Mouse (Mus musculus): ENCODE data around the gene Tdrd3. TPM values are rescaled to one million over a fixed set of nuclear protein-coding genes. Genes with fewer than 3 reads are reported as not detected.

The Tdrd3 gene
- 46.8 and 53.8 TPM in 2 replicates for polyA plus RNA-seq (2014; fragmentation: Nextera tagmentation; extraction: Ambion mirVana)

GRCm38 (mm10) chr14:87415808-87416721 lies at the start of gene Tdrd3:
Gene Tdrd3, plus strand, starts transcription at chr14:87416639.
- Histone ChIP-seq H3K9ac (replicated peaks; ENCODE audit: low read depth, low read length) (peak within 1 kb of the TSS; percentile 82), H3K36me3 (ENCODE audit: control insufficient read depth, insufficient read depth, low read length) (no peaks in the 10 kb centered on the region), H3K9me3 (ENCODE audit: control insufficient read depth, low read length) (no peaks in the 10 kb centered on the region), H3K4me1 (ENCODE audit: control insufficient read depth, insufficient read depth, low read length) (0 out of 2 replicates have a peak, but pooled peaks cover 8% of the 10 kb centered on the region), H3K27me3 (ENCODE audit: control insufficient read depth, insufficient read depth, low read length) (no peaks in the 10 kb centered on the region), H3K27ac (ENCODE audit: low read depth, low read length) (peak within 1 kb of the TSS; percentile 96), H3K4me2 (ENCODE audit: low read depth, low read length) (peak within 1 kb of the TSS; percentile 78), H3K4me3 (ENCODE audit: low read depth, low read length) (peak within 1 kb of the TSS; percentile 73)
- ATAC-seq (ENCODE audit: low read depth) = peak; percentile 97
- under 1% methylated on average over 82 of the region's 85 CpGs for WGBS

DNA sequence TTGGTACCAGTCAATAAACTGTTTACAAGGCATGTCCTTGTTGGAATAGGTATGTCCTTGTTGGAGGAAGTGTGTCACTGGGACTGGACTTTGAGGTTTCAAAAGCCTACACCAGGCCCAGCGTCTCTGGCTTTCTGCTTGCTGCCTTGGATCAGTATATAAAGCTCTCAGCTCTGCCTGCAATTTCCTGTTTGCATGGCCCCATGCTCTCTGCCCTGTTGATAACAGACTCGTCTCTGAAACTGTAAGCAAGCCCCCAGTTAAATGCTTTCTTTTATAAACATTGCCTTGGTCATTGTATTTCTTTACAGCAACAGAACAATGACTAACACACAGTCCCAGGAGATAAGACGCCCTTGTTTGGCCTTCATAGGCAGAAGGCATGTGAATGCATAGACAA lies 49.3 kb upstream of the Tdrd3 start:
- H3K4me2 ChIP-seq (ENCODE audit: low read depth, low read length) = no peak overlapping the region
- H3K9ac ChIP-seq (replicated peaks; ENCODE audit: low read depth, low read length) = no peak overlapping the region
- no peaks in the 10 kb centered on the region for H3K4me1 ChIP-seq (ENCODE audit: control insufficient read depth, insufficient read depth, low read length)
- no peak for ATAC-seq (ENCODE audit: low read depth)
- H3K4me3 ChIP-seq (ENCODE audit: low read depth, low read length) = no peak overlapping the region
- no peak overlapping the region for H3K27ac ChIP-seq (ENCODE audit: low read depth, low read length)
- 58% methylated on average over 3 of the region's 3 CpGs for WGBS
- no peaks in the 10 kb centered on the region for H3K36me3 ChIP-seq (ENCODE audit: control insufficient read depth, insufficient read depth, low read length)
- H3K27me3 ChIP-seq (ENCODE audit: control insufficient read depth, insufficient read depth, low read length) = no peaks in the 10 kb centered on the region
- H3K9me3 ChIP-seq (ENCODE audit: control insufficient read depth, low read length) = no peaks in the 10 kb centered on the region

DNA sequence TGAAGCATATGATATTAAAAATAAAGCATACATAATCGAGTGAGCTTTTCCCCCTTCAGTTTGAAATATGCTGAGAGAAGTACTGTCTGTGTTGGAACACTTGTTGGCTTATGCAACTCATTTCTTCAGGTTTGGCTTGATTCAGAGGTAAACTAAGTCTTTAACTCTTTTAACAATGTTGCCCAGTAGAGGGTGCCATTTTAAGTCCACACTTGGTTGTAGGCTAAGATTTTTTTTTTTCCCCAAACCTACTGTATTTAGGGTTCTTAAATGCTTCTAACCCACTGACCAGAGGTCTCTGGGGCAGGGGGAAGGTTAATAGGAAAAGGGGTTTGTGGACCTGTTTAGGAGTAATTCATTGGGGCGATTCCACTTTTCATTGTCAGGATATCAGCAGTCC lies 33.4 kb upstream of the Tdrd3 start:
- H3K9ac ChIP-seq (replicated peaks; ENCODE audit: low read depth, low read length) = no peak overlapping the region
- no peak overlapping the region for H3K27ac ChIP-seq (ENCODE audit: low read depth, low read length)
- ATAC-seq (ENCODE audit: low read depth) = no peak
- WGBS = 69% methylated on average over 2 of the region's 2 CpGs
- H3K36me3 ChIP-seq (ENCODE audit: control insufficient read depth, insufficient read depth, low read length) = no peaks in the 10 kb centered on the region
- no peaks in the 10 kb centered on the region for H3K9me3 ChIP-seq (ENCODE audit: control insufficient read depth, low read length)
- no peaks in the 10 kb centered on the region for H3K27me3 ChIP-seq (ENCODE audit: control insufficient read depth, insufficient read depth, low read length)
- H3K4me2 ChIP-seq (ENCODE audit: low read depth, low read length) = no peak overlapping the region
- no peaks in the 10 kb centered on the region for H3K4me1 ChIP-seq (ENCODE audit: control insufficient read depth, insufficient read depth, low read length)
- H3K4me3 ChIP-seq (ENCODE audit: low read depth, low read length) = no peak overlapping the region

- H3K9me3 ChIP-seq (ENCODE audit: control insufficient read depth, low read length) = no peaks in the 10 kb centered on the region
Measured at GRCm38 (mm10) chr14:87384288-87385268, 31.9 kb upstream of the Tdrd3 start.

GRCm38 (mm10) chr14:87393096-87393495 lies 23.3 kb upstream of the Tdrd3 start:
- ATAC-seq (ENCODE audit: low read depth) = no peak
- Histone ChIP-seq H3K4me3 (ENCODE audit: low read depth, low read length) (no peak overlapping the region), H3K9ac (replicated peaks; ENCODE audit: low read depth, low read length) (no peak overlapping the region), H3K36me3 (ENCODE audit: control insufficient read depth, insufficient read depth, low read length) (no peaks in the 10 kb centered on the region), H3K27me3 (ENCODE audit: control insufficient read depth, insufficient read depth, low read length) (no peaks in the 10 kb centered on the region), H3K4me2 (ENCODE audit: low read depth, low read length) (no peak overlapping the region), H3K27ac (ENCODE audit: low read depth, low read length) (no peak overlapping the region), H3K4me1 (ENCODE audit: control insufficient read depth, insufficient read depth, low read length) (no peaks in the 10 kb centered on the region), H3K9me3 (ENCODE audit: control insufficient read depth, low read length) (no peaks in the 10 kb centered on the region)
- 72% methylated on average over 3 of the region's 3 CpGs for WGBS

More at GRCm38 (mm10) chr14:87384288-87385268, 31.9 kb upstream of the Tdrd3 start:
- H3K4me1 ChIP-seq (ENCODE audit: control insufficient read depth, insufficient read depth, low read length) = no peaks in the 10 kb centered on the region
- no peak overlapping the region for H3K27ac ChIP-seq (ENCODE audit: low read depth, low read length)
- H3K4me3 ChIP-seq (ENCODE audit: low read depth, low read length) = no peak overlapping the region
- H3K27me3 ChIP-seq (ENCODE audit: control insufficient read depth, insufficient read depth, low read length) = no peaks in the 10 kb centered on the region
- ATAC-seq (ENCODE audit: low read depth) = no peak
- WGBS = 90% methylated on average over 7 of the region's 7 CpGs
- no peak overlapping the region for H3K9ac ChIP-seq (replicated peaks; ENCODE audit: low read depth, low read length)
- no peak overlapping the region for H3K4me2 ChIP-seq (ENCODE audit: low read depth, low read length)
- H3K36me3 ChIP-seq (ENCODE audit: control insufficient read depth, insufficient read depth, low read length) = no peaks in the 10 kb centered on the region

- Histone ChIP-seq H3K4me1 (ENCODE audit: control insufficient read depth, insufficient read depth, low read length) (no peaks in the 10 kb centered on the region), H3K27me3 (ENCODE audit: control insufficient read depth, insufficient read depth, low read length) (no peaks in the 10 kb centered on the region), H3K36me3 (ENCODE audit: control insufficient read depth, insufficient read depth, low read length) (no peaks in the 10 kb centered on the region), H3K9ac (replicated peaks; ENCODE audit: low read depth, low read length) (no peak overlapping the region), H3K9me3 (ENCODE audit: control insufficient read depth, low read length) (no peaks in the 10 kb centered on the region), H3K4me2 (ENCODE audit: low read depth, low read length) (no peak overlapping the region), H3K27ac (ENCODE audit: low read depth, low read length) (no peak overlapping the region), H3K4me3 (ENCODE audit: low read depth, low read length) (no peak overlapping the region)
- 63% methylated on average over 5 of the region's 5 CpGs for WGBS
- no peak for ATAC-seq (ENCODE audit: low read depth)
Measured at GRCm38 (mm10) chr14:87396643-87397042, 19.8 kb upstream of the Tdrd3 start.

GRCm38 (mm10) chr14:87415486-87415807 lies 992 bp upstream of the Tdrd3 start:
- H3K4me3 ChIP-seq (ENCODE audit: low read depth, low read length) = peak overlapping the region; percentile 73
- ATAC-seq (ENCODE audit: low read depth) = no peak
- peak overlapping the region; percentile 78 for H3K4me2 ChIP-seq (ENCODE audit: low read depth, low read length)
- H3K9me3 ChIP-seq (ENCODE audit: control insufficient read depth, low read length) = no peaks in the 10 kb centered on the region
- 2% methylated on average over 11 of the region's 11 CpGs for WGBS
- 0 out of 2 replicates have a peak, but pooled peaks cover 8% of the 10 kb centered on the region for H3K4me1 ChIP-seq (ENCODE audit: control insufficient read depth, insufficient read depth, low read length)
- H3K9ac ChIP-seq (replicated peaks; ENCODE audit: low read depth, low read length) = no peak overlapping the region
- H3K36me3 ChIP-seq (ENCODE audit: control insufficient read depth, insufficient read depth, low read length) = no peaks in the 10 kb centered on the region
- H3K27ac ChIP-seq (ENCODE audit: low read depth, low read length) = no peak overlapping the region
- H3K27me3 ChIP-seq (ENCODE audit: control insufficient read depth, insufficient read depth, low read length) = no peaks in the 10 kb centered on the region

- H3K27me3 ChIP-seq (ENCODE audit: control insufficient read depth, insufficient read depth, low read length) = no peaks in the 10 kb centered on the region
- peak overlapping the region; percentile 78 for H3K4me2 ChIP-seq (ENCODE audit: low read depth, low read length)
- H3K4me1 ChIP-seq (ENCODE audit: control insufficient read depth, insufficient read depth, low read length) = 0 out of 2 replicates have a peak, but pooled peaks cover 8% of the 10 kb centered on the region
- no peaks in the 10 kb centered on the region for H3K36me3 ChIP-seq (ENCODE audit: control insufficient read depth, insufficient read depth, low read length)
- WGBS = under 1% methylated on average over 88 of the region's 109 CpGs
- H3K4me3 ChIP-seq (ENCODE audit: low read depth, low read length) = peak overlapping the region; percentile 73
- peak; percentile 74 for ATAC-seq (ENCODE audit: low read depth)
- H3K9ac ChIP-seq (replicated peaks; ENCODE audit: low read depth, low read length) = peak overlapping the region; percentile 82
- peak overlapping the region; percentile 96 for H3K27ac ChIP-seq (ENCODE audit: low read depth, low read length)
- H3K9me3 ChIP-seq (ENCODE audit: control insufficient read depth, low read length) = no peaks in the 10 kb centered on the region
Measured at GRCm38 (mm10) chr14:87416755-87417690, 584 bp downstream of the Tdrd3 start.
